Comparison of ENCODE assay signal across 8 mouse cellular contexts in the genomic region with DNA sequence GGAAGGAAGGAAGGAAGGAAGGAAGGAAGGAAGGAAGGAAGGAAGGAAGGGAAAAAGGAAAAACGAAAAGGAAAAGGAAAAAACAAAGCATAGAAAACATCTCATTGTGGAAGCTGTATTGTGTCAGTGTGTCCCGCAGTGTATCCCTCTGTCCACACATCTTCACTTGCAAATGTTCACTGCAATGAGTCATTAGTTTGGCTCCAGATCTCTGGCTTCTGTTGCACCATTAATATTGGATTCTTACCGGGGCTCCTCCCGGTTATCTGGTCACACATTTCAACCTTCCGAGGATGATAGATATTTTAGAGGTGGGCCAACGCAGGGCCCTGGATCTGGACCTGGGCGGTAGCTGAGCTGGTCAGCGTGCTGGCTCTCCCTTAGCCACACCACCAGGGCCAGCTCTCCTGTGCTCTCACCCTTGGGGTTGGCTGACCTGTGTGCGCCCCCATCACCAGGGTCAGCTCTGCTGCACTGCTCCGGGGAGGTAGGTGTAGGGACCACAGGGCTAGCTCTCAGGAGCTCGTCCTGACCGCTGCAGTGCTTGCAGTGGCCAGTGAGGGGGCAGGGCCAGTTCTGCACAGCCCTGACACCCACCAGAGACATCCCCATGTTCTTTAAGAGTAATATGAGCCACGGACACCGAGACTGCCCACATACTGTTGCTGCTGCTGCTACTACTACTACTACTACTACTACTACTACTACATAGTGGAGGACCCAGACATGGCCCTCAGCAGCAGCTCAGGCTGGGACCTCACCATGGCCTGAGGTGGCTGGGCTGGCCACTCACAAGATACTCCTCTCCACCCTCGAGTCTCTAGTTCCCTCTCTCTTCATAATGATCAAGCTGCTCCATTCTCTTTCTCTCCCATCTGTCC.
A peak's percentile ranks its signal among the peaks of the same experiment; 100 is the strongest.
DNase-seq lines count a peak whose midpoint lies in the region; ATAC-seq and TF ChIP-seq lines count a peak whose summit lies in the region.

No protein-coding gene starts in this region.

- DNase-seq in kidney, adult 2 months: no peak
- DNase-seq in NIH3T3 (ENCODE audit: low read depth): peak; percentile 46
- DNase-seq in embryonic facial prominence, embryonic 14.5 days (ENCODE audit: low spot score): no peak
- DNase-seq in spleen, postnatal 14 days (ENCODE audit: low spot score in 2 of 2): no peak
- DNase-seq in layer of hippocampus, adult 9-10 months (ENCODE audit: low spot score): no peak
- no peak for DNase-seq in cerebellum, postnatal 14 days

- H3K27ac ChIP-seq in kidney, embryonic 14.5 days (ENCODE audit: low read depth, low read length): peak overlapping the region; percentile 24; the same call in 1 of the 2 replicates
- H3K27ac ChIP-seq in kidney, adult 2 months (ENCODE audit: insufficient read depth, low read depth, low read length): no peak overlapping the region
- peak overlapping the region; percentile 66 for H3K27ac ChIP-seq in embryonic facial prominence, embryonic 14.5 days (replicated peaks; ENCODE audit: low read depth, low read length)
- H3K27ac ChIP-seq in limb, embryonic 15.5 days: peak overlapping the region; percentile 85

- H3K4me2 ChIP-seq in kidney, embryonic 14.5 days (replicated peaks; ENCODE audit: low read depth, low read length): no peak overlapping the region
- H3K4me2 ChIP-seq in embryonic facial prominence, embryonic 14.5 days (ENCODE audit: low read depth, low read length): no peak overlapping the region
- no peak overlapping the region for H3K4me2 ChIP-seq in limb, embryonic 15.5 days

- no peaks in the 10 kb centered on the region for H3K36me3 ChIP-seq in kidney, embryonic 14.5 days (ENCODE audit: control insufficient read depth, insufficient read depth, low read length)
- no peaks in the 10 kb centered on the region for H3K36me3 ChIP-seq in kidney, adult 2 months (ENCODE audit: control insufficient read depth, insufficient read depth, low read length)
- no peaks in the 10 kb centered on the region for H3K36me3 ChIP-seq in embryonic facial prominence, embryonic 14.5 days (ENCODE audit: control insufficient read depth, insufficient read depth, low read length)
- no peaks in the 10 kb centered on the region for H3K36me3 ChIP-seq in limb, embryonic 15.5 days

- no peak overlapping the region; the same call in 1 of the 2 replicates for H3K9ac ChIP-seq in kidney, embryonic 14.5 days (ENCODE audit: low read depth, low read length)
- H3K9ac ChIP-seq in embryonic facial prominence, embryonic 14.5 days (ENCODE audit: low read depth, low read length): no peak overlapping the region
- H3K9ac ChIP-seq in limb, embryonic 15.5 days: no peak overlapping the region

- H3K9me3 ChIP-seq in kidney, embryonic 14.5 days (ENCODE audit: control insufficient read depth, low read length): no peaks in the 10 kb centered on the region
- H3K9me3 ChIP-seq in embryonic facial prominence, embryonic 14.5 days (ENCODE audit: control insufficient read depth, low read length): no peaks in the 10 kb centered on the region
- H3K9me3 ChIP-seq in limb, embryonic 15.5 days: no peaks in the 10 kb centered on the region

- no peak overlapping the region for H3K4me3 ChIP-seq in kidney, embryonic 14.5 days (ENCODE audit: low read length)
- H3K4me3 ChIP-seq in kidney, adult 2 months (ENCODE audit: insufficient read depth, low read depth, low read length): no peak overlapping the region
- no peak overlapping the region for H3K4me3 ChIP-seq in embryonic facial prominence, embryonic 14.5 days (ENCODE audit: low read depth, low read length)
- no peak overlapping the region for H3K4me3 ChIP-seq in limb, embryonic 15.5 days

- peaks cover 53% of the 10 kb centered on the region for H3K4me1 ChIP-seq in kidney, embryonic 14.5 days (ENCODE audit: control insufficient read depth, insufficient read depth, low read length)
- no peaks in the 10 kb centered on the region for H3K4me1 ChIP-seq in kidney, adult 2 months (ENCODE audit: control insufficient read depth, insufficient read depth, low read length)
- peaks cover 27% of the 10 kb centered on the region for H3K4me1 ChIP-seq in embryonic facial prominence, embryonic 14.5 days (ENCODE audit: control insufficient read depth, insufficient read depth, low read length)
- H3K4me1 ChIP-seq in limb, embryonic 15.5 days: peaks cover 73% of the 10 kb centered on the region

- peak; percentile 56 for ATAC-seq in kidney, embryonic 14.5 days (ENCODE audit: low FRiP score, low TSS enrichment)
- no peak for ATAC-seq in embryonic facial prominence, embryonic 14.5 days (ENCODE audit: low read depth)
- ATAC-seq in limb, embryonic 15.5 days (ENCODE audit: insufficient number of reproducible peaks, low FRiP score, low TSS enrichment, low read depth): 0 out of 2 replicates have a peak, but pooled peaks have one; percentile 27

- H3K27me3 ChIP-seq in kidney, embryonic 14.5 days (ENCODE audit: control insufficient read depth, insufficient read depth, low read length): no peaks in the 10 kb centered on the region
- no peaks in the 10 kb centered on the region for H3K27me3 ChIP-seq in kidney, adult 2 months (replicated peaks; ENCODE audit: control insufficient read depth, insufficient read depth, low read length)
- no peaks in the 10 kb centered on the region for H3K27me3 ChIP-seq in embryonic facial prominence, embryonic 14.5 days (replicated peaks; ENCODE audit: control insufficient read depth, insufficient read depth, low read length)
- H3K27me3 ChIP-seq in limb, embryonic 15.5 days: no peaks in the 10 kb centered on the region

- TF ChIP-seq POLR2A in kidney, adult 2 months (IDR thresholded peaks at IDR 0.05; ENCODE audit: low read depth, low read length): no peak

- TF ChIP-seq CTCF in kidney, adult 2 months (conservative IDR thresholded peaks at IDR 0.05; ENCODE audit: insufficient read depth, insufficient read length, low read depth, low read length): no peak

- 58% methylated on average over 15 of the region's 15 CpGs for WGBS in kidney, embryonic 14.5 days
- 70% methylated on average over 15 of the region's 15 CpGs for WGBS in kidney, adult 2 months
- WGBS in embryonic facial prominence, embryonic 14.5 days: 77% methylated on average over 15 of the region's 15 CpGs
- 62% methylated on average over 15 of the region's 15 CpGs for WGBS in limb, embryonic 15.5 days
